Mouse (Mus musculus): Measurements from ENCODE around the gene H2-Oa.

H2-Oa gene

DNA sequence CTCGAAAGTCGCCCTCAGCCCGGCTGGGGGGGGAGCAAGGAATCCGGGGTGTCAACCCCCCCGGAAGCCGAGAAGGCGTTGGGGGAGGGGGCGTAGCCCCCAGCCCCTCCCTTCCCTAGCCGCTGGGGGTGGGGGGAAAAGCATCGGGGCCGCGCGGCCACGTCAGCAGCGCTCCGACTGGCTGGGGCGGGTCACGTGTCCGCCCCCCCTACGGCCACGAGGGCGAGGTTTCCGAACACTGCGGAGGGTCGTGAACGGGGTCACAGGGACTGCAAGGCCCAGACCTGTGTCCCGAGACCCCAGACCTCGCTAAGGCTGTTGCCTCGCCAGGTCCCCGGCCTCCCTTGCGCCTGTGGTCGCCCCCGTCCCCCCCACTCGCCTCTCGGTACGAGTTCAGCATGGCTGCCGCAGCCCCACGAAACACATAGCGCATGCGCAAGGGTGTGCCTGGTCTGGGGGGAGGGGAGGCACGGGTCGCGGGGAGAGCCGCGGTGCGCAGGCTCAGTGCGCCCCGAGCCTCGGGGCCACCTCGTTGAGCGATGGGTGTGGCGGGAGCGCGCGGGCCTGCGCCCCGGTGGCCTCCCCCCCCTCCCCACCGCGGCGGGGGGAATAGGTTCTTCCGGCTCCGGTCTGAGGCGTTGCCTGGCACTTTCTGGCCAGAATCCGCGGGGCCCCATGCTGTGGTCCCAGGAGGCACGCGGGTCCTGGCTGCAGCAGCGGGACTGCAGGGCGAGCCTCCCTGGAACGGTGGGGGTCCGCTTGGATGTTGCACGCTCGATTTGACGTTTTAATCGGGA is 30.2 kb downstream of the H2-Oa start, which contains the start of gene Brd2:
Gene Brd2, minus strand, starts transcription at position 447 of the 797 bp plus-strand sequence.
- peak; percentile 98 for DNase-seq (ENCODE audit: low spot score)

DNA sequence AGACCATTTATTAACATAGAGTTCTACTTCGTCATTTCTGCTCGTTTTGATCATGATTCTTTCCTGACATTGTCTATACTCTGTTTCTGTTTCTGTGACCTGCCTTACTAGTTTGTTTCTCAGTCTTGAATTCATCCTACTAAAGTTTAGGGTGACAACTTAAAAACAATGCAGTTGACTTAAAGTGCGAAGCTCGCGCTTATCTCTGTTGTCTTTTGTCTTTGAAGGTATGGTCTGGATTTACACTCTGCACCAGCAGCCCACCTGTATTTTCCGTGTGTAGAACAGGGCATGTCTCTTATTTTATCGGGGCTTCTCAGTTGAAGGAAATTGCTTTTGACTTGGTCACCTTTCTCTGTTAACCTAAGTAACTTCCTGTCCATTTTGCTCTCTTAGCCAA is 31.0 kb downstream of the H2-Oa start:
- no peak for DNase-seq (ENCODE audit: low spot score)

DNA sequence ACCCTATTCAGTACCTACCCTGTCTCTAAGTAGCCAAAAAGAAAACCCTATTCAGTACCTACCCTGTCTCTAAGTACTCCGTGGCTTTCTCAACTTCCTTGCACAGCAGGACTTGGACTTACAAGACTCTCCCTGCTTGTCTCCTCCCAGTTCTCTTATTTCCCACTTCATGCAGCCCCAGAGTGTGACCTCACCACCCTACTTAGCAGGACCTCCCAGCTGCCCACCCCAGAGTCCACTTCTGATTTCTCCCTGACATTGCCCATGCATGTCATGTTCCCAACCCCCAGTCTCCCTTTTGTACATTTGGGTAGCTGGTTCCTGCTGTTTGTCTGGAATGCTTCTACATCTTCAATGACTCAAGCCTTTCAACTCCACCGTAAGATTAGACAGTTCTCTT is 31.4 kb downstream of the H2-Oa start:
- DNase-seq (ENCODE audit: low spot score) = peak; percentile 63

- peak; percentile 53 for DNase-seq (ENCODE audit: low spot score)
Measured at GRCm38 (mm10) chr17:34124649-34125048, 32.5 kb downstream of the H2-Oa start.

DNA sequence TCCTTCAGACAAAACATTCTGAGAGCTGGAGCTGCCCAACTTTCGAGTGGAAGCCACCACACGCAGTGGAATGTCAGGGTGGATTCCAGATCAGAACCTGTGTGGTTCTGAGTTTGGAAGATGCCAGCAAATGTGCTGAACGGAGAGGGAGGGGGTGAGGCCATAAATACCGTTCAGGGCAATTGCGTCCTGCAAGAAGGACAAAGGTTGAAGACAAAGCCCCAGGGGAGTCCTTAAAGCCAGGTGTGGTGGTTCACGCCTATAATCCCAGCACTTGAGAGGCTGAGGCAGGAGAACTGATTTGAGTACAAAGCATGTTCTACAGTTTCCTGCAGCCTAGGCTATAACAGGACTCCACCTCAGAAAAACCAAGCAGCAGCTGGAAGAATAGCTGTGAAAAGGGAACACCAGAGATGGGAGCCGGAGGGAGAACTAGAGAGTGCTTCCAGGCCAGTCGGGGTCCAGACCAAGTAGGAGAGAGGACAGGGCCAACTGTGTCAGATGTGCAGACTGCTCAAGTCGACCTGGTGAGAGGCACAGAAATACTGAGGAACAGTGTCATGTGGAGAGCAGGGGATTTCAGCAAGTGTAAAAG is 34.8 kb downstream of the H2-Oa start:
- DNase-seq (ENCODE audit: low spot score) = peak; percentile 64

GRCm38 (mm10) chr17:34127475-34127874 is 35.3 kb downstream of the H2-Oa start:
- peak; percentile 78 for DNase-seq (ENCODE audit: low spot score)

DNA sequence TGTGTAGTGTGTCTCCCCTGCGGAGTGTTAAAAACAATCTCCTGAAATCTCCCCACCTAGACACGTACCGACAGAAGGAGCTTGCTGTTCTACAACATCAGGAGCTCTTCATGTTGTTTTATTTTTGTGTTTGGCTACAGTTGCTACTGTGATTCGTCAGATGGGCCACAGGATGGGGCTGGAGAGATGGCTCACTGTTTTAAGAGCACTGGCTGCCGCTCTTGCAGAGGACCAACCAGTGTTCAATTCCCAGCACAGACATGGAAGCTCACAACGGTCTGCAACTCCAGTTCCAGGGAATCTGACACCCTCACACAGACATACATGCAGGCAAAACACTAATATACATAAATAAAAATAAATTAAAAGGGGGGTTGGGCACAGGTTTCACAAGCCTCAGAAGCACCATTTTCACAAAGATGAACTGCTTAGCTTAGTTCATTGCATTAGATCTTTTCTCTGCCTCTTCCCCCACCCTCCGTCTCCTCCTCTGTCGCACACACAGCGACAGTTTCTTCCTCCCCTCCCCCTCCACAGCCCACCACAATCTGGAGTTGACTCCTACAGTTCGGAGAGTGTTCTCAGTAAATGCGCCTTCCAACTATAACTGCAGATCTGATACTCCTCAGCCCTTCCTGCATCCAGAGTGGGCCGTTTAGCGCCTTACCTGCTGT is 36.3 kb downstream of the H2-Oa start:
- DNase-seq (ENCODE audit: low spot score) = no peak

DNA sequence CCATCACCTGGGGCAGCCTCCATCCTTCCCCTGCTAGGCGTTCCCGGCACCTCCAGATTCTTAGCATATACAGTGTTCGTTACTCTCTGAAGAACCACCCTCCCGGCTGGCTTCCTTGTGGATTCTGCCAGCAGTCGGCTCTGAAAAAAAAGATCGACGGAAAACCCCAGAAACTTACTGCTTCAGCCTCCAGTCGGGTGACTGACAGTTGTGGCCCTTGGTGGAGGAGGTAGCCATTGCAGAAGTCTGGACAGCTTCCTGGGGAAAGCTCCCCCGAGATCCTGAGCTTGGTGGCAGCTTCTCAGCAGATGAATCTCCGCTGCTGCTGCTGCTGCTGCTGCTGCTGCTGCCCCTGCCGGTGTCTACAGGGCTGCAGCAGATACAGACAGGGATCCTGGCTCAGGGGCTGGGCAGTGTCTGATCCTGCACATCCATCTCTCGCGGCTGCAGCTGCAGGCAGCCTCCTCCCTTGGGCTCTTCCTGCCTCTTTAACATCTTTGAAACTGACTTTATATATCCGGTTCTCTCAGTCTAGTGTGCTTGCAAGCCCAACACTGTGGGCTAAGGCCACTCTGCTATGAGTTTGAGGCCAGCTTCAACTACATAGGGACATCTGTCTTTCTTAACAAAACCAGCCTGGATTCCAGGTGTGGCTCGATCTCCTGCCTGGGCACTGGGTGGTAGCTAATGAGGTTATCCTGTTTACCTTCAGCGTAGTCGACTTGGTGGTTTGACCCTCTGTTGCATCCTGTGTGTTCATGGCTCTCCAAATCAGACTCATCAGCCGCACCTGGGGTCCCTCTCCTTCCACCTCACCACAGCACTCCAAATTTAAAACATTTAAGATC is 37.0 kb downstream of the H2-Oa start:
- DNase-seq (ENCODE audit: low spot score) = no peak

- DNase-seq (ENCODE audit: low spot score) = no peak
Measured at GRCm38 (mm10) chr17:34130073-34130947, 38.2 kb downstream of the H2-Oa start.

- DNase-seq (ENCODE audit: low spot score) = no peak
Measured at GRCm38 (mm10) chr17:34131911-34132310, 39.8 kb downstream of the H2-Oa start.

- DNase-seq (ENCODE audit: low spot score) = no peak
Measured at GRCm38 (mm10) chr17:34133289-34133688, 41.1 kb downstream of the H2-Oa start.

GRCm38 (mm10) chr17:34134451-34134850 is 42.3 kb downstream of the H2-Oa start:
- DNase-seq (ENCODE audit: low spot score) = no peak

DNA sequence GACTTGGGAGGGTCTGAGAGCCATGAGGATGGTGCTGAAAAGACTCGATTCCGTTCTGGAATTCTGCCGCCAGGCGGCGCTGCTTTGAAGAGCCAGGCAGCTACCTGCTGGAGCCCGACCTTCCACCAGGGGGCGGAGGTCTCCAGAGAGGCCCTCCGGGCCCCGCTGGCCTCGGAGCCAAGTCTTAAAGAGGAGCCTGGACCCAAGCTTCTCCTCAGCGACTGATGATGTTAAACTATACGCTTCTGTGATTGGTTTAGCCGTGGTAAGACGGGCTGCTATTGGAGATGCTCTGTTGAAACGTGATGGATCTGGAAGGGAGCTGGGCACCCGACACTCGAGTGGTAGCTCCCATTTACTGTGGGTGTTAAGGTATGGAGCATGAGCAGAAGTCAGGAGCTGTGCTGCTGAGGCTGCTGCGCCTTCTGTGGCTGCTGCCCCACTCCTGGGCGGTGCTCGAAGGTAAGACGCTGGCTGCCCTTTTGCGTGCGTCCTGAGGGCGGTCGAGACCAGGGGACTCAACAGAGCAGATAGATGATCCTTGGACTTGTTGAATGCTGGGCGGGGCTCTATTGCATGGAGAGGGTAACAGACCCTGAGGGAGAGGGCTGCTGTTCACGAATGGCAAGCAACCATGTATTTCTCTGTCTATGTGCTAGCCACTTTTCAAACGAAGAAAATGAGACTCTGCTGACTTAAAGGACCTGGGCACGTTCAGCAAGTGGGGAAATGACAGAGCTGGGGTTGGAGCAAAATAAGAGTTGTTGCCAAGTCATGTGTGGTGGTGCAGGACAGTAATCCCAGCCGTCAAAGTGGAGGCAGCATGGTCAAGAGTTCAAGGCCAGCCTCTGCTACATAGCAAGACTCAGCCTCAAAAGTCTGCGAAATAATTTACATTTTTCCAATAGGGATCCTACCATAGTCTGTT is 43.4 kb downstream of the H2-Oa start:
- peak; percentile 90 for DNase-seq (ENCODE audit: low spot score)

DNA sequence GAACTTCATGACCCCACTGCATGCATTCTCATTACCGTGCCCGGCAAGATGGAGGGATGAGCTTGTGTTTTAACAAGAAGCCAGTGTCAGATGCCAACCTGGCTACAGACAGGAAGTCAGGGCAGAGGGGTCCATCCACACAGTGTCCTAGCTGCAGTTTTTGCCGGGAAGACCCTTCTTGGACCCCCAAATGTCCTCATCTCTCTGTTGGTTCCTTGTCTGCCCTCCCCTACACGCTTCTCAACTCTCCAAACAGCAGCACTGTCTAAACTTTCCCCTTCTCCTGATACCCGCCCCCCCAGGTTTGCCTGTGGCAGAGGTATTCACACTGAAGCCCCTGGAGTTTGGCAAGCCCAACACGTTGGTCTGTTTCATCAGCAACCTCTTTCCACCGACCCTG is 45.5 kb downstream of the H2-Oa start:
- DNase-seq (ENCODE audit: low spot score) = no peak

DNA sequence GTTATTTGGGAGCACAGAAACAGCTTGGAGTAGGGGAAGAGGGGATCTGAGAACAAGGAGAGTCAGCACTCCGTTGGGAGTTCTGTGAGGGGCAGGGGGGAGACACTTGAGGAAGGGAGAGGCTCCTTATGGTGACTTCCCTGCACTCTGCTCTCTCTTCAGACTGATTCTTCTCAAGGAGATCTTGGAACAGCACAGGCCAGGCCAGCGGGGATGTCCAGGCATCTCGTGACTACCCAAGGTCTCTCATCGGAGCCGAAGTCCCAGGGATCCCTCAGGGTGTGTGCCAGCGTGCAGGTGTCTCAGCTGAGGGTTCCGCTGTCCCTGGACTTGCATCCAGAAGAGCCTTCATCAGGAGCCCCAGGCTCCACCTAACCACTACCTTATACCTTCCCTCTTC is 46.5 kb downstream of the H2-Oa start:
- no peak for DNase-seq (ENCODE audit: low spot score)

DNA sequence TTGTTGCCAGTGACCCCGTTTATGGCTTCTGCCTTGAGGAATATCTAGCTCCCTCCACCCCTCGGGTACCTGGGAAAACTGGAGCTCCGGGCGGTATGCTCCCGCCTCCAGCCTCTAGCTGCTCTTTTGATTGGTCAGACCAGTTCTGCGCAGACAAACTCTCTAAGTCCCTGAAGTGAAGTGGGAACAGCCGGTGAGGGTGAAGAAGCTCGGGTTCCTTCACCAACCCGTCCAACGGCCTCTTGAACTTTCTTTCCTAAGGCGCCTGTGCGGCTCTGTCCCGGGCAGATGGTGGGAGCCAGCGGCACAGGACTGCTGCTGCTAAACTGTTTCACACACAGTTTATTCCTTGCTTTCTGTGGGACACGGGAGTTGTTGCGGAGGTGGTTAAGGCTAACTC is 47.3 kb downstream of the H2-Oa start:
- peak; percentile 51 for DNase-seq (ENCODE audit: low spot score)

DNA sequence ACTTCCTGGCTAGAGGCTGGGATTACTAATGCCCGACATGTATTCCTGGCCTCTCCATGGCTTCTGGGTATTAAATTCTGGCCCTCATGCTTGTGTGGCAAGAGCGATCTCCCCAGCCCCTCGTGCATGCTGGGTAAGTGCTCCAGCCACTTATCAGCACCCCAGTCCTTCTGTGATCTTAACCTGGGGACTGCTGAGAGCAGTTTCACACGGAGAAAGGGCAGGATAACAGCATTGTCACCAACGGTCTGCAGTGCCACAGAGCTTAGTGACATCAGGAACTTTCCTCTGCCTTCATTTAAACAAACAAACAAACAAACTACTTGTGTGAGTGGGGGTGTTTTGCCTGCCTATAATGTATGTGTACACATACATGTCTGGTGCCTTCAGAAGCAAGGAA is 48.1 kb downstream of the H2-Oa start:
- DNase-seq (ENCODE audit: low spot score) = no peak

DNA sequence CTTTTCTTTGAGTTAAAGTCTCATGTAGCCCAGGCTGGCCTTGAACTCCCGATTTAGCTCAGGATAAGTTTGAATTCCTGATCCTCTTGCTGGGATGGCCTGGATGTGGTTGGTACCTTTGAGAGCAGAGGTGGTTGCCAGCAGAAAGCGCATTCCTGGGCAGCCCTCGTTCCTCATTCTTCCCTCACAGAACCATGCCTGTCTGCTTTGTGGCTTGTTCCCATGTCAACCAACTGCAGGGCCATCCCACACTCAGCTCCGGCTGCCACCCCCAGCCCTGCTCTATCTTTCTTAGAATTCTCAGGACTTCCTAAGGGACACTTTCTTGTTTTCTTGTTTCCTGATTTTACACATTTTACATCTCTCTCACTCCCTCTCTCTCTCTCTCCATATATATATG is 49.3 kb downstream of the H2-Oa start:
- no peak for DNase-seq (ENCODE audit: low spot score)

DNA sequence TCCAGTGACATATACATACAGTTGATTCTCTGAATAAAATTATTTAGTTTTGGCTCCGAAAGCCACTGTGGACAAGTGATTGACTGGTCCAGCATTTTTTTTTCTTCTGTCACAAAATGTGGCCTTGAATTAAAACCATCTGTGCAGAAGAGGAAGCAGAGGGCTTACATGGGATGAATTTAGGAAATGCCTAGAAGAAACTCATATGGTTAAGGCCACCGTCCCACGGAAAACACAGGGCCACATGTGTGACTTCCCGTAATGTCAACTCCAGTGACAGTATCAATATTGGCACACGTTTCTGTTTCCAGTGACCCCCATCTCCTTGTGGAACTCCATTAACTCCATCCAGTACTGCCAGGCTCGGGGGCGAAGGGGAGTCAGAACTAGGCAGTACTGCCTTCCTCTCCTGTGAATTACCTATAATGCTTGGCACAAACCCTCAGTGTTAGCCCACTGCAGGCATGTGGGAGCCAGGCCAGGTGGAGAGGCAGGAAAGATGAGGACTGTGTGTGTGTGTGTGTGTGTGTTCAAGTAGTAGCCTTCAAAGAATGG is 50.4 kb downstream of the H2-Oa start:
- no peak for DNase-seq (ENCODE audit: low spot score)

DNA sequence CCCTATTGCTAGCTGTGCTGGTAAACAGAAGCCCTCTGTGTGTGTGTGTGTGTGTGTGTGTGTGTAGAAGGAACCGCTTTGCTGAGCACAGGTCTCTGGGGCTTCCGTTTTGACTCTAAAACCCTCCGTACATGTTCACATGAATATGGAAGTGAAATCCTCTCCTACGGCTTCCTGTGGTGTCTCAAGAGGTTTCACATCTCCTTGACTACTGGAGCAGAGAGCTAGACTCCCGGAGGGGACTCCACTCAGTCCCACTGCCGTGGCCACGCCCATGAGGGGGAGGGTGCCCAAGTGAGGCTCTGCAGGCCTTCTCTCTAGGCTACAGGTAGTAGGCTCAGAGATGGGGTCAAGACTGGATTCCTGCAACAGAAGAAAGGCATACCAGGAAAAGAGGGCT is 50.9 kb downstream of the H2-Oa start, which contains the start of gene H2-DMb2:
Gene H2-DMb2, plus strand, starts transcription at position 275 of the 400 bp plus-strand sequence.
- no peak for DNase-seq (ENCODE audit: low spot score)
